Mouse (Mus musculus) limb, embryonic 14.5 days (tissue): ENCODE measurements around the gene M1ap. TPM values are rescaled to one million over a fixed set of nuclear protein-coding genes. Genes with fewer than 3 reads are reported as not detected.
A peak's percentile ranks its signal among the peaks of the same experiment; 100 is the strongest.

Experiments used
- ATAC-seq: fragments of 200-750 bp; cut with Nextera tagmentation; 2 replicates; pipeline ENCODE4 v1.8.0; 2017; ENCODE audit warnings: low read depth, moderate number of reproducible peaks, moderate TSS enrichment; ENCODE audit not compliant: low FRiP score
- DNase-seq: peaks from one replicate; pipeline ENCODE4 v3.0.0-alpha.2; 2015; ENCODE audit warnings: low spot score
- H3K27ac ChIP-seq: fragments of 300-500 bp; sonication (generic); replicated peaks from 2 replicates; pipeline ENCODE4 v1.5.1; 2014; ENCODE audit warnings: low read depth, mild to moderate bottlenecking, low read length, moderate library complexity, mixed read lengths
- H3K27me3 ChIP-seq: fragments of 300-500 bp; sonication (generic); 2 replicates; pipeline ENCODE4 v1.6.1; 2014; ENCODE audit warnings: low read length, mixed read lengths; ENCODE audit not compliant: control insufficient read depth, insufficient read depth
- H3K36me3 ChIP-seq: fragments of 300-500 bp; sonication (generic); 2 replicates; pipeline ENCODE4 v1.6.1; 2014; ENCODE audit warnings: mild to moderate bottlenecking, low read length, moderate library complexity, mixed read lengths; ENCODE audit not compliant: control insufficient read depth, insufficient read depth
- H3K4me1 ChIP-seq: fragments of 300-500 bp; sonication (generic); 2 replicates; pipeline ENCODE4 v1.6.1; 2014; ENCODE audit warnings: antibody characterized with exemption, low read length, mixed read lengths; ENCODE audit not compliant: control insufficient read depth, insufficient read depth
- H3K4me2 ChIP-seq: fragments of 300-500 bp; sonication (generic); replicated peaks from 2 replicates; pipeline ENCODE4 v1.6.1; 2014; ENCODE audit warnings: low read depth, mild to moderate bottlenecking, low read length, moderate library complexity; ENCODE audit not compliant: severe bottlenecking
- H3K4me3 ChIP-seq: fragments of 300-500 bp; sonication (generic); replicated peaks from 2 replicates; pipeline ENCODE4 v1.5.1; 2014; ENCODE audit warnings: low read length
- H3K9ac ChIP-seq: fragments of 300-500 bp; sonication (generic); 2 replicates; pipeline ENCODE4 v1.6.1; 2014; ENCODE audit warnings: mild to moderate bottlenecking, low read depth, low read length, moderate library complexity; ENCODE audit not compliant: severe bottlenecking
- H3K9me3 ChIP-seq: fragments of 300-500 bp; sonication (generic); 2 replicates; pipeline ENCODE4 v1.6.1; 2016; ENCODE audit warnings: low read length; ENCODE audit not compliant: control insufficient read depth
- POLR2A ChIP-seq: fragments of 200-500 bp; IDR thresholded peaks from 2 replicates; pipeline ENCODE4 v1.8.0; 2012; ENCODE audit warnings: inconsistent platforms, mild to moderate bottlenecking, moderate library complexity, borderline replicate concordance; ENCODE audit not compliant: insufficient read depth, insufficient read length; ENCODE audit errors: extremely low read depth
- WGBS: fragments of 180-500 bp; shearing (Covaris S2); extraction: QIAGEN DNeasy Blood & Tissue Kit; methylation state at CpG from one replicate; pipeline ENCODE4 v1.1.7; 2014; 5-methylcytosine and 5-hydroxymethylcytosine counted together
- polyA plus RNA-seq, 2 experiments: library from polyadenylated mRNA; depleted of rRNA in 1 of 2; stranded (reverse) in 1 of 2; unstranded in 1 of 2; fragments of >200 nt; fragmentation: Nextera tagmentation in 1 of 2; extraction: Ambion mirVana in 1 of 2; gene quantifications; 2 replicates each; pipeline versions ENCODE4 v1.2.1 to v1.2.3; 2012 to 2014

M1ap gene
- polyA plus RNA-seq, 2 experiments, result 0.67 to 0.70 TPM

DNA sequence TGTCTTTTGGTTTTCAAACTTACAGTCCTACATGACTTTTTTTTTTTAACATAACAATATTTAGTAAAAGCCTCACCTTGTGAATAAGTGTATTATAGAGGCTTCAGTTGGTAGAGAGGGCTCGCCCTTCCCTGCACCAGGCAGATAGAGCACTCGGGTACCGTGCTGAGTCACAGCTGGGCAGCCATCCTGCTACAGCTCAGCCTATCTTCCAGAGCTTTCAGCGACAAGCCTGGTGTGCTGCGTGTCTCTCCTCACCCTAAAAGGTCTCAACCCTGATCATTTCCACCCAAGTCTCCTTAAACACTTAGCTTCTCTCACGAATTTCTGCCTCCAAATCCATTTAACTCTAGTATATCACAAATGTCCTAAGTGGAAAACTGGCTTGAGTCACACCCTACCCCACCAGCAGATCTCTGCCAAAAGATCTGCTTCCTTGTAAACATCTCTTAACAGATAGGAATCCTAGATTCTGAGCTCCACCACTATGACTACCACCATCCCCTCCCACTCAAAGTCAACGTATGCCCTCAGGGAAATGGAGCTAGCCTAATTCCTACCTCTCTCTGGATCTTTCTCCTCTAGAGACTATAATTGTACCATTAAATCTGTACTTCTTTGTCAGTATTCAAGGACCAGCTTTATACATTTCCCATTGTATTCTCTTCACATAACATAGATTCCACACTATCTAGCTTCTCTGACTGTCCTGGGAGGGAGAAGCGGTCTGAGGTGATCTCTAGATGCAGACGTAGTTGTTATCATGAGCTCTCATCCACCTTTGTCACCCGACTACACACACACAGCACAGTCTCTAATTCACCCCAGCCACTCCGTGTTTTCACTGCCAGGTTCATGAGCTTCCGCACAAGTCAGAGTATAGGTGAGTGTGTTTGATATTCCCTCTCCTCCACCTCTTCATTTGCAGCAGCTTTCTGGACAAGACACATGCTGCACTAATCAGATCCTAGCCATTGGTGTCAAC is 68.1 kb downstream of the M1ap start:
- Histone ChIP-seq H3K36me3 (no peaks in the 10 kb centered on the region), H3K4me1 (0 out of 2 replicates have a peak, but pooled peaks cover 2% of the 10 kb centered on the region), H3K4me2 (no peak overlapping the region), H3K4me3 (no peak overlapping the region), H3K27ac (no peak overlapping the region), H3K9ac (no peak overlapping the region), H3K9me3 (no peaks in the 10 kb centered on the region), H3K27me3 (no peaks in the 10 kb centered on the region)
- ATAC-seq, result no peak
- no peak for DNase-seq
- TF ChIP-seq POLR2A, result no peak
- WGBS, result 71% methylated on average over 12 of the region's 12 CpGs

DNA sequence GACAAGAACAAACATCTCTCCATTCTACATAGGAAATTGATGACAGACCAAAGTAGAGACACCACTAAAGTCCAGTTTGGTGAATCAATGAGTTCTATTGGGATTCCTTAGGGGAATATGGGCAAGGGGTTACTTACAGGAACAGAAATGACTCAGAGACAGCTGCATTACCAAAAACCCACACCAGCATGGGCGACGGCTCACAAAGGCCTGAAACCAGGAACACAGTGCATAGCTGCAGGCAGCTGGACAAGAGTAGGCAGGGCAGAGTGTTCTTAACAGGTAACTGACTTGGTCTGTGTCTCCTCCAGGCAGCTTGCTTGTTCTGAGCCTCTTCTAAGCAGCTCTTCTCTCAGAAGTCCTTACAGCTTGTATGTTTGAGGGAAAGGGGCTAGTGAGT is 69.0 kb downstream of the M1ap start:
- 86% methylated on average over 2 of the region's 2 CpGs for WGBS
- no peak for ATAC-seq
- Histone ChIP-seq H3K9me3 (no peaks in the 10 kb centered on the region), H3K36me3 (no peaks in the 10 kb centered on the region), H3K9ac (no peak overlapping the region), H3K4me2 (no peak overlapping the region), H3K27ac (no peak overlapping the region), H3K4me3 (no peak overlapping the region), H3K4me1 (0 out of 2 replicates have a peak, but pooled peaks cover 2% of the 10 kb centered on the region), H3K27me3 (no peaks in the 10 kb centered on the region)
- no peak for TF ChIP-seq POLR2A
- DNase-seq, result no peak

DNA sequence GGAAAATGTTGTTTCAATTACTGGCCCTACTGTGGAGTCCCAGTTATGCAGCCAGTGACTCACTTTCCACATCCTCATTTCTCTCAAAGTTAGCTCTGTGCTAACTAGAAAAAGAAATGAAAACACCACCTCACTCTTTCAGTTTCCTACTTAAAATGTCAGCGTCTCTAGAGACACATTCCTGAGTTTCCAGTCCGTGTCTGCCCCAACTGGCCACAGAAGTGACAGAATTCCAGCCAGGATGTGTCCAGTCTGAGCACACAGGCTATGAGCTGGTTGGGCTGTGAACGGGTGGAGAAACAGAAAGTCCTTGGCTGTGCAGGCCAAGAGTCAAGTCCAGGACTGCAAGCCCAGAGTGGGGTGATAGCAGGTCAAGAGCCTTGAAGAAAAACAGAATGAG is 70.5 kb downstream of the M1ap start:
- H3K9me3 ChIP-seq, result no peaks in the 10 kb centered on the region
- no peak overlapping the region for H3K4me3 ChIP-seq
- H3K36me3 ChIP-seq, result no peaks in the 10 kb centered on the region
- no peaks in the 10 kb centered on the region for H3K27me3 ChIP-seq
- no peak overlapping the region for H3K4me2 ChIP-seq
- no peak for TF ChIP-seq POLR2A
- no peak overlapping the region for H3K9ac ChIP-seq
- WGBS, result 54% methylated on average over 3 of the region's 3 CpGs
- 0 out of 2 replicates have a peak, but pooled peaks cover 2% of the 10 kb centered on the region for H3K4me1 ChIP-seq
- 0 out of 2 replicates have a peak overlapping the region, but pooled peaks have one; percentile 28 for H3K27ac ChIP-seq
- ATAC-seq (no peak), DNase-seq (no peak)

DNA sequence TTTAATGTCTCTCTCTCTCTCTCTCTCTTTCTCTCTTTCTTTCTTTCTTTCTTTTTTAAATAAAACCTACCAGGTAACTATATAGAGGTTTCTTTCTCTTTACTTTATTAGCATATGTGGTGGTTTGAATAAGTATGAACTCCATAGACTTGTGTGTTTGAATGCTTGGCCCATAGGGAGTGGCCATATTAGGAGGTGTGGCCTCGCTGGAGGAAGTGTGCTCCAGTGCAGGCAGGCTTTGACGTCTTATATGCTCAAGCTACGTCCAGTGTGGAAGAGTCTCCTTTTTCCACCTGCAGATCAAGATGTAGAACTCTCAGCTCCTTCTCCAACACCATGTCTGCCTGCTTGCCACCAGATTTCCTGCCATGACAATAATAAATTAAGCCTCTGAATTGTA is 72.3 kb downstream of the M1ap start:
- Histone ChIP-seq H3K9ac (no peak overlapping the region), H3K4me2 (no peak overlapping the region), H3K4me3 (no peak overlapping the region), H3K9me3 (no peaks in the 10 kb centered on the region), H3K36me3 (no peaks in the 10 kb centered on the region), H3K27me3 (no peaks in the 10 kb centered on the region), H3K4me1 (no peaks in the 10 kb centered on the region), H3K27ac (no peak overlapping the region)
- no peak for ATAC-seq
- WGBS, result 72% methylated on average over 3 of the region's 3 CpGs
- no peak for DNase-seq
- TF ChIP-seq POLR2A, result no peak

DNA sequence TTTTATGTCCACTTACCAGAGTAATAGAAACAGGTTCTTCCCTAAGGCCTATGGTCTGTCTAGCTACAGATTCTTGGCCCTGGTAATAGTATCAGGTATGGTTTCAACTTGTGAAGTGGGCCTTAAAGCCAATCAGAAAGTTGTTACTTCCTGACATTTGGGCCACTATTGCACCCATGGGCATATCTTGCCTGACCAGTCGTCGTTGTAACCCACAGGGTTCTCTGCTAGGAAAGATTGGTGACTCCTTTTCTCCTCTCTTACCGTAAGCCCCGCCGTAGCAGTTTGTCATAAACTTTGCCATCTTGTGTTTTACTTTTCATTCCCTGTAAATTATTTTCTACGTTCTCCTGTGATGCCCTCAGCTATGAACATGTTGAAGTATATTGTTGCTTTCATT is 73.4 kb downstream of the M1ap start:
- Histone ChIP-seq H3K4me2 (no peak overlapping the region), H3K4me1 (no peaks in the 10 kb centered on the region), H3K9ac (no peak overlapping the region), H3K4me3 (no peak overlapping the region), H3K36me3 (no peaks in the 10 kb centered on the region), H3K9me3 (no peaks in the 10 kb centered on the region), H3K27ac (no peak overlapping the region), H3K27me3 (no peaks in the 10 kb centered on the region)
- ATAC-seq (no peak), DNase-seq (no peak)
- 80% methylated on average over 6 of the region's 6 CpGs for WGBS
- no peak for TF ChIP-seq POLR2A
